Mouse (Mus musculus): ENCODE results near the gene Hbb-bh2.
"Not testable (repeated sequence)": the region's sequence is repeated elsewhere in the genome, so short reads cannot be mapped to it uniquely, and the experiment has no call there.

Gene Hbb-bh2

GRCm38 (mm10) chr7:103812174-103812573 lies 28.1 kb downstream of the Hbb-bh2 start:
- no peak for DNase-seq (ENCODE audit: low spot score)

- no peak for DNase-seq (ENCODE audit: low spot score)
Measured at GRCm38 (mm10) chr7:103811223-103811845, 29.0 kb downstream of the Hbb-bh2 start.

GRCm38 (mm10) chr7:103810746-103811145 lies 29.6 kb downstream of the Hbb-bh2 start:
- no peak for DNase-seq (ENCODE audit: low spot score)

GRCm38 (mm10) chr7:103810296-103810695 lies 30.0 kb downstream of the Hbb-bh2 start:
- DNase-seq (ENCODE audit: low spot score) = no peak

- DNase-seq (ENCODE audit: low spot score) = no peak
Measured at GRCm38 (mm10) chr7:103809801-103810155, 30.5 kb downstream of the Hbb-bh2 start.

GRCm38 (mm10) chr7:103808971-103809800 lies 31.1 kb downstream of the Hbb-bh2 start:
- no peak for DNase-seq (ENCODE audit: low spot score)

GRCm38 (mm10) chr7:103808120-103808519 lies 32.2 kb downstream of the Hbb-bh2 start:
- not testable (repeated sequence) for DNase-seq (ENCODE audit: low spot score)

GRCm38 (mm10) chr7:103806856-103807255 lies 33.5 kb downstream of the Hbb-bh2 start:
- DNase-seq (ENCODE audit: low spot score) = no peak

- no peak for DNase-seq (ENCODE audit: low spot score)
Measured at GRCm38 (mm10) chr7:103792669-103793388, 47.5 kb downstream of the Hbb-bh2 start.

- DNase-seq (ENCODE audit: low spot score) = no peak
Measured at GRCm38 (mm10) chr7:103791721-103792120, 48.6 kb downstream of the Hbb-bh2 start, which contains the start of gene Olfr67. Gene Olfr67 (minus strand): TSS chr7:103791821.
